Mouse (Mus musculus): ENCODE data around the gene Pilrb1. TPM values are rescaled to one million over a fixed set of nuclear protein-coding genes. Genes with fewer than 3 reads are reported as not detected.
"Not testable (repeated sequence)": the region's sequence is repeated elsewhere in the genome, so short reads cannot be mapped to it uniquely, and the experiment has no call there.

The Pilrb1 gene
- polyA plus RNA-seq (2014; fragmentation: Nextera tagmentation; extraction: Ambion mirVana), result 0.66 and 1.4 TPM in 2 replicates

- ATAC-seq (replicated peaks; ENCODE audit: low FRiP score, low TSS enrichment, low read depth); DNase-seq (ENCODE audit: low spot score); H3K9me3 ChIP-seq (ENCODE audit: control insufficient read depth, low read length); H3K4me1 ChIP-seq (replicated peaks; ENCODE audit: control insufficient read depth, insufficient read depth, low read length); H3K27ac ChIP-seq (ENCODE audit: low read depth); H3K4me3 ChIP-seq (ENCODE audit: low read depth, low read length); H3K4me2 ChIP-seq (ENCODE audit: low read length); H3K36me3 ChIP-seq (ENCODE audit: control insufficient read depth, insufficient read depth, low read length); H3K27me3 ChIP-seq (replicated peaks; ENCODE audit: control insufficient read depth, insufficient read depth, low read length); H3K9ac ChIP-seq (ENCODE audit: low read length): not testable (repeated sequence)
- WGBS, result 68% methylated on average over 2 of the region's 2 CpGs
Observed at GRCm38 (mm10) chr5:137857960-137858710, at the start of gene Pilrb1. Gene Pilrb1 (minus strand): TSS chr5:137858106.

- 63% methylated on average over 1 of the region's 1 CpGs for WGBS
- H3K4me3 ChIP-seq (ENCODE audit: low read depth, low read length), result no peak overlapping the region
- no peaks in the 10 kb centered on the region for H3K9me3 ChIP-seq (ENCODE audit: control insufficient read depth, low read length)
- H3K27ac ChIP-seq (ENCODE audit: low read depth), result no peak overlapping the region
- H3K36me3 ChIP-seq (ENCODE audit: control insufficient read depth, insufficient read depth, low read length), result no peaks in the 10 kb centered on the region
- no peak for DNase-seq (ENCODE audit: low spot score)
- H3K4me1 ChIP-seq (replicated peaks; ENCODE audit: control insufficient read depth, insufficient read depth, low read length), result no peaks in the 10 kb centered on the region
- no peak overlapping the region for H3K4me2 ChIP-seq (ENCODE audit: low read length)
- no peaks in the 10 kb centered on the region for H3K27me3 ChIP-seq (replicated peaks; ENCODE audit: control insufficient read depth, insufficient read depth, low read length)
- no peak for ATAC-seq (replicated peaks; ENCODE audit: low FRiP score, low TSS enrichment, low read depth)
- no peak overlapping the region for H3K9ac ChIP-seq (ENCODE audit: low read length)
Observed at GRCm38 (mm10) chr5:137897812-137898211, 39.9 kb upstream of the Pilrb1 start.

GRCm38 (mm10) chr5:137892954-137893353 is 35.0 kb upstream of the Pilrb1 start:
- no peak for DNase-seq (ENCODE audit: low spot score)
- WGBS, result 46% methylated on average over 1 of the region's 1 CpGs

GRCm38 (mm10) chr5:137887666-137888065 is 29.8 kb upstream of the Pilrb1 start:
- WGBS, result 83% methylated on average over 1 of the region's 1 CpGs
- Histone ChIP-seq H3K27me3 (replicated peaks; ENCODE audit: control insufficient read depth, insufficient read depth, low read length) (no peaks in the 10 kb centered on the region), H3K36me3 (ENCODE audit: control insufficient read depth, insufficient read depth, low read length) (no peaks in the 10 kb centered on the region), H3K9me3 (ENCODE audit: control insufficient read depth, low read length) (no peaks in the 10 kb centered on the region), H3K27ac (ENCODE audit: low read depth) (no peak overlapping the region), H3K4me3 (ENCODE audit: low read depth, low read length) (no peak overlapping the region), H3K4me1 (replicated peaks; ENCODE audit: control insufficient read depth, insufficient read depth, low read length) (no peaks in the 10 kb centered on the region), H3K9ac (ENCODE audit: low read length) (no peak overlapping the region), H3K4me2 (ENCODE audit: low read length) (no peak overlapping the region)
- no peak for DNase-seq (ENCODE audit: low spot score)
- no peak for ATAC-seq (replicated peaks; ENCODE audit: low FRiP score, low TSS enrichment, low read depth)

More at GRCm38 (mm10) chr5:137892954-137893353, 35.0 kb upstream of the Pilrb1 start:
- Histone ChIP-seq H3K4me3 (ENCODE audit: low read depth, low read length) (no peak overlapping the region), H3K4me2 (ENCODE audit: low read length) (no peak overlapping the region), H3K27ac (ENCODE audit: low read depth) (no peak overlapping the region), H3K9ac (ENCODE audit: low read length) (no peak overlapping the region), H3K36me3 (ENCODE audit: control insufficient read depth, insufficient read depth, low read length) (no peaks in the 10 kb centered on the region), H3K9me3 (ENCODE audit: control insufficient read depth, low read length) (no peaks in the 10 kb centered on the region), H3K27me3 (replicated peaks; ENCODE audit: control insufficient read depth, insufficient read depth, low read length) (no peaks in the 10 kb centered on the region), H3K4me1 (replicated peaks; ENCODE audit: control insufficient read depth, insufficient read depth, low read length) (no peaks in the 10 kb centered on the region)
- no peak for ATAC-seq (replicated peaks; ENCODE audit: low FRiP score, low TSS enrichment, low read depth)

- H3K27me3 ChIP-seq (replicated peaks; ENCODE audit: control insufficient read depth, insufficient read depth, low read length), result no peaks in the 10 kb centered on the region
- no peak overlapping the region for H3K9ac ChIP-seq (ENCODE audit: low read length)
- no peaks in the 10 kb centered on the region for H3K9me3 ChIP-seq (ENCODE audit: control insufficient read depth, low read length)
- DNase-seq (ENCODE audit: low spot score), result peak; percentile 71
- no peak overlapping the region for H3K4me2 ChIP-seq (ENCODE audit: low read length)
- WGBS, result 3% methylated on average over 2 of the region's 2 CpGs
- no peak overlapping the region for H3K27ac ChIP-seq (ENCODE audit: low read depth)
- ATAC-seq (replicated peaks; ENCODE audit: low FRiP score, low TSS enrichment, low read depth), result no peak
- H3K4me1 ChIP-seq (replicated peaks; ENCODE audit: control insufficient read depth, insufficient read depth, low read length), result no peaks in the 10 kb centered on the region
- no peak overlapping the region for H3K4me3 ChIP-seq (ENCODE audit: low read depth, low read length)
- H3K36me3 ChIP-seq (ENCODE audit: control insufficient read depth, insufficient read depth, low read length), result no peaks in the 10 kb centered on the region
Observed at GRCm38 (mm10) chr5:137885894-137886293, 28.0 kb upstream of the Pilrb1 start.

GRCm38 (mm10) chr5:137883345-137883744 is 25.4 kb upstream of the Pilrb1 start:
- Histone ChIP-seq H3K4me3 (ENCODE audit: low read depth, low read length) (no peak overlapping the region), H3K9ac (ENCODE audit: low read length) (no peak overlapping the region), H3K4me1 (replicated peaks; ENCODE audit: control insufficient read depth, insufficient read depth, low read length) (no peaks in the 10 kb centered on the region), H3K4me2 (ENCODE audit: low read length) (no peak overlapping the region), H3K27ac (ENCODE audit: low read depth) (no peak overlapping the region), H3K9me3 (ENCODE audit: control insufficient read depth, low read length) (no peaks in the 10 kb centered on the region), H3K36me3 (ENCODE audit: control insufficient read depth, insufficient read depth, low read length) (no peaks in the 10 kb centered on the region), H3K27me3 (replicated peaks; ENCODE audit: control insufficient read depth, insufficient read depth, low read length) (no peaks in the 10 kb centered on the region)
- WGBS, result 81% methylated on average over 3 of the region's 3 CpGs
- ATAC-seq (replicated peaks; ENCODE audit: low FRiP score, low TSS enrichment, low read depth) (no peak), DNase-seq (ENCODE audit: low spot score) (no peak)

GRCm38 (mm10) chr5:137882922-137883321 is 25.0 kb upstream of the Pilrb1 start:
- Histone ChIP-seq H3K27ac (ENCODE audit: low read depth) (no peak overlapping the region), H3K4me3 (ENCODE audit: low read depth, low read length) (no peak overlapping the region), H3K4me1 (replicated peaks; ENCODE audit: control insufficient read depth, insufficient read depth, low read length) (no peaks in the 10 kb centered on the region), H3K36me3 (ENCODE audit: control insufficient read depth, insufficient read depth, low read length) (no peaks in the 10 kb centered on the region), H3K9ac (ENCODE audit: low read length) (no peak overlapping the region), H3K9me3 (ENCODE audit: control insufficient read depth, low read length) (no peaks in the 10 kb centered on the region), H3K27me3 (replicated peaks; ENCODE audit: control insufficient read depth, insufficient read depth, low read length) (no peaks in the 10 kb centered on the region), H3K4me2 (ENCODE audit: low read length) (no peak overlapping the region)
- 78% methylated on average over 4 of the region's 4 CpGs for WGBS
- DNase-seq (ENCODE audit: low spot score) (no peak), ATAC-seq (replicated peaks; ENCODE audit: low FRiP score, low TSS enrichment, low read depth) (no peak)

GRCm38 (mm10) chr5:137877860-137878259 is 20.0 kb upstream of the Pilrb1 start:
- Histone ChIP-seq H3K4me1 (replicated peaks; ENCODE audit: control insufficient read depth, insufficient read depth, low read length) (no peaks in the 10 kb centered on the region), H3K27ac (ENCODE audit: low read depth) (no peak overlapping the region), H3K27me3 (replicated peaks; ENCODE audit: control insufficient read depth, insufficient read depth, low read length) (no peaks in the 10 kb centered on the region), H3K9ac (ENCODE audit: low read length) (no peak overlapping the region), H3K4me2 (ENCODE audit: low read length) (no peak overlapping the region), H3K36me3 (ENCODE audit: control insufficient read depth, insufficient read depth, low read length) (no peaks in the 10 kb centered on the region), H3K4me3 (ENCODE audit: low read depth, low read length) (no peak overlapping the region), H3K9me3 (ENCODE audit: control insufficient read depth, low read length) (no peaks in the 10 kb centered on the region)
- WGBS, result 56% methylated on average over 2 of the region's 2 CpGs
- DNase-seq (ENCODE audit: low spot score) (no peak), ATAC-seq (replicated peaks; ENCODE audit: low FRiP score, low TSS enrichment, low read depth) (no peak)

GRCm38 (mm10) chr5:137875054-137875453 is 17.1 kb upstream of the Pilrb1 start:
- Histone ChIP-seq H3K4me3 (ENCODE audit: low read depth, low read length) (no peak overlapping the region), H3K36me3 (ENCODE audit: control insufficient read depth, insufficient read depth, low read length) (no peaks in the 10 kb centered on the region), H3K9ac (ENCODE audit: low read length) (no peak overlapping the region), H3K27ac (ENCODE audit: low read depth) (no peak overlapping the region), H3K9me3 (ENCODE audit: control insufficient read depth, low read length) (no peaks in the 10 kb centered on the region), H3K4me1 (replicated peaks; ENCODE audit: control insufficient read depth, insufficient read depth, low read length) (no peaks in the 10 kb centered on the region), H3K27me3 (replicated peaks; ENCODE audit: control insufficient read depth, insufficient read depth, low read length) (no peaks in the 10 kb centered on the region), H3K4me2 (ENCODE audit: low read length) (no peak overlapping the region)
- DNase-seq (ENCODE audit: low spot score) (no peak), ATAC-seq (replicated peaks; ENCODE audit: low FRiP score, low TSS enrichment, low read depth) (no peak)
- 80% methylated on average over 2 of the region's 2 CpGs for WGBS

All from intestine, embryonic 14.5 days (tissue).